Mouse (Mus musculus) frontal cortex, postnatal 25 days (tissue): ENCODE results near the gene Wnt9b.

ENCODE experiments used
- DNase-seq, 2 experiments: peaks; one replicate each; pipeline ENCODE4 v3.0.0; 2022; ENCODE audit warnings: low spot score in 2 of 2

The Wnt9b gene

GRCm38 (mm10) chr11:103683667-103684334 is 65.8 kb downstream of the Wnt9b start:
- no peak for DNase-seq
